Mouse (Mus musculus): ENCODE measurements around the gene Snx5. TPM values are rescaled to one million over a fixed set of nuclear protein-coding genes. Genes with fewer than 3 reads are reported as not detected.

Snx5 gene
- polyA plus RNA-seq, 1 experiment from 2014 or later, result 75.9 TPM

DNA sequence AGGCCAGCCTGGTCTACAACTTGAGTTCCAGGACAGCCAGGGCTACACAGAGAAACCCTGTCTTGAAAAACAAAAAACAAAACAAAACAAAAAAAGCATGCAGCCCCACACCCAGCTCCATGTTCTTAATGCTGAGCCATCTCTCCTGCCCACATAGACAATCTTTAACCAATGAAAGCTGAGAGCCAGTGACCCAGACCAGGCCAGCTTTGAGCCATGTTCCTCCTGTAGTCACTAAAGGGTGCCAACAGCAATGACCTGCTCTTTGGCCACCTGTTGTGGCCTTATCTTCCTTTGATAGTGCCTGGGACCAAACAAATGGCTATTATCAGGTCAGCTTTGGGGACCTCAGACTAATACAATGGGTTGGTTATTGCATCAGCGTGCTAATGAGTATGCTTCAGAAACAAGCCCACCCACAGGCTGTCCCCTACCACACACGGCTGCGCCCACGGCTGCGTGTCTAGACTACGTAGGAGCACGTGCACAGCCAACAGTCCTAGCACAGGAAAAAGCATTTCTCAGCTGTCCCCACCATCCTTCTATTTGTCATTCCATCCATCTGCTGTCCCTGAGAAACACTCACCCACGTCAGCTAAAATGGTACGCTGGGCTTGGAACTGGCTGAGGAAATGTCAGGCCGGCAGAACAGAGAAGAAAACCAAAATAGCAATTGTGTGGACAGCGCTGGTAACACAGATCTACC is 21.0 kb upstream of the Snx5 start:
- 81% methylated on average over 11 of the region's 11 CpGs for WGBS
- Histone ChIP-seq H3K4me2 (replicated peaks) (no peak overlapping the region), H3K27me3 (ENCODE audit: control insufficient read depth, insufficient read depth, low read length) (no peaks in the 10 kb centered on the region), H3K4me3 (replicated peaks; ENCODE audit: low read length) (no peak overlapping the region), H3K36me3 (replicated peaks; ENCODE audit: control insufficient read depth, insufficient read depth) (no peaks in the 10 kb centered on the region), H3K27ac (no peak overlapping the region), H3K9ac (no peak overlapping the region), H3K9me3 (ENCODE audit: control insufficient read depth, low read length) (no peaks in the 10 kb centered on the region), H3K4me1 (replicated peaks; ENCODE audit: control insufficient read depth, insufficient read depth, low read length) (no peaks in the 10 kb centered on the region)
- DNase-seq (ENCODE audit: low spot score), result no peak
- no peak for ATAC-seq (ENCODE audit: low FRiP score)

DNA sequence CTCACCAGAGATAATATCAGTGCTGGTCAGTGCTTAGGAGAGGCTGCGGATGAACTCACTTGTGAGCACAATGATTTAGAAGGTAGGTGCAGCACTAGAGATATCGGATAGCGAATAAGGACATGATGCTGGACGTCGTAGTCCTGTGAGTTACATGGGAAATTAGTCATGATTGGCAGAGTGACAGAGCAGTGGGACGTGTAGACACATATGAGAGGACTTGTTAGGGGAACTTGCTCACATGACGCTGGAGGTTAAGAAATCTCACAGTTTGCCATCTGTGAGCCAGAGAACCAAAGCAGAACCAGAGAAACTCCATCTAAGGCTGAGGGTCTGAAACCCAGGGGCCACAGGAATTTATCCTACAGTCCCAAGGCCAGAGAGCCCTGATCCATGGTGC is 19.6 kb upstream of the Snx5 start:
- no peaks in the 10 kb centered on the region for H3K27me3 ChIP-seq (ENCODE audit: control insufficient read depth, insufficient read depth, low read length)
- H3K4me2 ChIP-seq (replicated peaks), result no peak overlapping the region
- no peaks in the 10 kb centered on the region for H3K4me1 ChIP-seq (replicated peaks; ENCODE audit: control insufficient read depth, insufficient read depth, low read length)
- no peaks in the 10 kb centered on the region for H3K9me3 ChIP-seq (ENCODE audit: control insufficient read depth, low read length)
- DNase-seq (ENCODE audit: low spot score) (no peak), ATAC-seq (ENCODE audit: low FRiP score) (no peak)
- no peaks in the 10 kb centered on the region for H3K36me3 ChIP-seq (replicated peaks; ENCODE audit: control insufficient read depth, insufficient read depth)
- no peak overlapping the region for H3K27ac ChIP-seq
- H3K9ac ChIP-seq, result no peak overlapping the region
- H3K4me3 ChIP-seq (replicated peaks; ENCODE audit: low read length), result no peak overlapping the region
- 93% methylated on average over 7 of the region's 7 CpGs for WGBS

DNA sequence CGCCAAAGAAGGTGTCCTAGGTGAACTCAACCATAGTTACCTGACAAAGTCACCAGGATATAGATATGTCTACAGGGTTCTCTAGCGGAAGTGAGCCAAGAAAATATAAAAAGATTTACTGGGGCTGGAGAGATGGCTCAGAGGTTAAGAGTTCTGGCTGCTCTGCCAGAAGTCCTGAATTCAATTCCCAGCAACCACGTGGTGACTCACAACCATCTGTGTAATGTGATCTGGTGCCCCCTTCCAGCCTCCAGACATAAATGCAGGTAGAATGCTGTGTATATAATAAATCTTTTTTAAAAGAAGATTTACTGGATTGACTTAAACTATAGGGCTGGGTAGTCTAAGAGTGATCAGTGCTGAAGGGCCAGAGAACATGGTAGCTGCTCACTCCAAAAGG is 10.7 kb upstream of the Snx5 start:
- WGBS, result 69% methylated on average over 3 of the region's 3 CpGs
- no peaks in the 10 kb centered on the region for H3K27me3 ChIP-seq (ENCODE audit: control insufficient read depth, insufficient read depth, low read length)
- H3K4me1 ChIP-seq (replicated peaks; ENCODE audit: control insufficient read depth, insufficient read depth, low read length), result no peaks in the 10 kb centered on the region
- H3K27ac ChIP-seq, result no peak overlapping the region
- ATAC-seq (ENCODE audit: low FRiP score) (no peak), DNase-seq (ENCODE audit: low spot score) (no peak)
- H3K4me2 ChIP-seq (replicated peaks), result no peak overlapping the region
- no peak overlapping the region for H3K9ac ChIP-seq
- H3K9me3 ChIP-seq (ENCODE audit: control insufficient read depth, low read length), result no peaks in the 10 kb centered on the region
- H3K4me3 ChIP-seq (replicated peaks; ENCODE audit: low read length), result no peak overlapping the region
- H3K36me3 ChIP-seq (replicated peaks; ENCODE audit: control insufficient read depth, insufficient read depth), result peaks cover 18% of the 10 kb centered on the region; the same call in 1 of the 2 replicates

DNA sequence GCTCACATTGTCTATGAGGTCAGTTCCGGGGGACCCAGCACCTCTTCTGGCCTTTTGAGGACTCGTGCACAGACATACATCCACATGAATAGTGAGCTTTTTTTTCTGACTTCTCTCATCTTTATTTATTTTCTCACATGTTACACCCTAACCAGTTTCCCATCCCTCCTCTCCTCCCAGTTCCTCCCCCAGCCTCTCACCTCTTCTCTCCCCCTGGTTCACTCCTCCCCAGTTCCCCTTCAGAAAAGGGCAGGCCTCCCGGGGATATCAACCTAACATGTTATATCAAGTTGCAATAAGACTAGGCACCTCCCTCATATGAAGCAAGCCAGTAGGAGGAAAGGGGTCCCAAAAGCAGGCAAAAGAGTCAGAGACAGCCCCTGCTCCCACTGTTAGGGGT is 9.9 kb upstream of the Snx5 start:
- Histone ChIP-seq H3K4me2 (replicated peaks) (no peak overlapping the region), H3K9ac (no peak overlapping the region), H3K36me3 (replicated peaks; ENCODE audit: control insufficient read depth, insufficient read depth) (peaks cover 18% of the 10 kb centered on the region; the same call in 1 of the 2 replicates), H3K9me3 (ENCODE audit: control insufficient read depth, low read length) (no peaks in the 10 kb centered on the region), H3K27me3 (ENCODE audit: control insufficient read depth, insufficient read depth, low read length) (no peaks in the 10 kb centered on the region), H3K4me3 (replicated peaks; ENCODE audit: low read length) (no peak overlapping the region), H3K4me1 (replicated peaks; ENCODE audit: control insufficient read depth, insufficient read depth, low read length) (no peaks in the 10 kb centered on the region), H3K27ac (no peak overlapping the region)
- ATAC-seq (ENCODE audit: low FRiP score) (no peak), DNase-seq (ENCODE audit: low spot score) (no peak)
- 83% methylated on average over 3 of the region's 3 CpGs for WGBS

DNA sequence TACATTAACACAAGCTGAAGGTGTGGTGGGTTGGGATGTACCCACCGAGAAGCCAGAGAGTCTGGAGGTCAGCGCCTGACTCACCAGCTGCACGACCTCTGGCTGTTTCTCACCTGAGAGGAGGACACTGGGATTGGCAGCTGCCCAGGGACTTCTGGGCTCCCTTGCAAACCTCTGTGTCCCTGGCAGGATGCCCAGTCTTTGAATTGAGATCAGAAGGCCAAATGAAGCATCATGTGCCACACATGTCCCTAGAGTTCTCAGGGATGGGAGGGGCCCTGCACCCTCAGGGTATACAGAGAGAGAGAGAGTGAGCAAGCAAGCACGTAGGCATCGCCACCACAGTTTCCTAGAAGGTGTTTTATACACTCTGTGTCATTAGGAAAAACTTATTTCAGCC is 9.0 kb upstream of the Snx5 start:
- H3K36me3 ChIP-seq (replicated peaks; ENCODE audit: control insufficient read depth, insufficient read depth), result peaks cover 18% of the 10 kb centered on the region; the same call in 1 of the 2 replicates
- 68% methylated on average over 5 of the region's 5 CpGs for WGBS
- H3K4me2 ChIP-seq (replicated peaks), result no peak overlapping the region
- ATAC-seq (ENCODE audit: low FRiP score) (no peak; the same call in 1 of the 2 replicates), DNase-seq (ENCODE audit: low spot score) (no peak)
- no peak overlapping the region for H3K9ac ChIP-seq
- H3K27ac ChIP-seq, result no peak overlapping the region
- no peaks in the 10 kb centered on the region for H3K4me1 ChIP-seq (replicated peaks; ENCODE audit: control insufficient read depth, insufficient read depth, low read length)
- no peaks in the 10 kb centered on the region for H3K27me3 ChIP-seq (ENCODE audit: control insufficient read depth, insufficient read depth, low read length)
- no peak overlapping the region for H3K4me3 ChIP-seq (replicated peaks; ENCODE audit: low read length)
- H3K9me3 ChIP-seq (ENCODE audit: control insufficient read depth, low read length), result no peaks in the 10 kb centered on the region

DNA sequence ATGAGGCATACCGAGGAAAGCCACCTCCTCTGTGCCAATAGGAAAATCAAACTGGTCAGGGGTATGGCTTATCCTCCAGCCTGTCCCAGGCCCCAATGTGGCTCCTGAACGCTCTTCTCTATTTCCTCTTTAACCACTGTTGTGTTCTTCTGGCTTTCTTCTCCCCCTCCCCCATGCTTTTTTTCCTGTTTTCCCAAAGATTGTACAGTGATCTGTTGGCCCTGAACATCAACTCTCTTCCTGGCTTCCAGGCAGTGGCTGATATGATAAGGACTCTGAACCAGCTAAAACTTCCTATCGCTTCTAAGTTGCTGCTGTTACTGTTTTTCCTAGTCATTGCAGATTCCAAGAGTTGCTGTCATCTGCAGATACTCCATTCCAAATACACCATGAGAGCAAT is 6.2 kb upstream of the Snx5 start:
- Histone ChIP-seq H3K4me1 (replicated peaks; ENCODE audit: control insufficient read depth, insufficient read depth, low read length) (no peaks in the 10 kb centered on the region), H3K27me3 (ENCODE audit: control insufficient read depth, insufficient read depth, low read length) (no peaks in the 10 kb centered on the region), H3K36me3 (replicated peaks; ENCODE audit: control insufficient read depth, insufficient read depth) (peaks cover 18% of the 10 kb centered on the region; the same call in 1 of the 2 replicates), H3K27ac (no peak overlapping the region), H3K9ac (no peak overlapping the region), H3K4me3 (replicated peaks; ENCODE audit: low read length) (no peak overlapping the region), H3K9me3 (ENCODE audit: control insufficient read depth, low read length) (no peaks in the 10 kb centered on the region), H3K4me2 (replicated peaks) (no peak overlapping the region)
- ATAC-seq (ENCODE audit: low FRiP score) (no peak), DNase-seq (ENCODE audit: low spot score) (no peak)
- WGBS, result 91% methylated on average over 3 of the region's 3 CpGs

DNA sequence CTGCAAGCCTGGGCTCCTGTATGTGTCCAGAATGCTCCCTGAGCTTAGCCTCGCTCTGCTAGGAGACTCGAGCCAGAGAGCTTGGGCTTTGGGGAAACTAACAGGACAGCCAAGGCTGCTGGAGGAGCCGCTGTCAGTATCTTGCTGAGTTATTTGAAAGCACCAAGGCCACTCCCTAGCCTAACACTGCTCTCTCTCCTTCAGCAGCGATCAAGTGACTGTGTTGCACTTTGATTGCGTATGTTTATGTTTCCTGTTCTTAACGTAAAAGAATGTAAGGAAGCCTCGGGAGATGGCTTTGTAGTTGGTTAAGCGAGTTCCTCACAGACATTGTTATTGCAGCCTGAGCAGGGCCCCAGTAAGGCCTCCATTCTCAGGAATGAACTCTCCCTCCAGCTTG is 4.0 kb upstream of the Snx5 start:
- no peak overlapping the region for H3K4me2 ChIP-seq (replicated peaks)
- ATAC-seq (ENCODE audit: low FRiP score), result no peak
- peaks cover under 1% of the 10 kb centered on the region for H3K4me1 ChIP-seq (replicated peaks; ENCODE audit: control insufficient read depth, insufficient read depth, low read length)
- H3K9ac ChIP-seq, result no peak overlapping the region
- H3K4me3 ChIP-seq (replicated peaks; ENCODE audit: low read length), result no peak overlapping the region
- WGBS, result 75% methylated on average over 8 of the region's 8 CpGs
- peaks cover 15% of the 10 kb centered on the region; the same call in 1 of the 2 replicates for H3K36me3 ChIP-seq (replicated peaks; ENCODE audit: control insufficient read depth, insufficient read depth)
- H3K27me3 ChIP-seq (ENCODE audit: control insufficient read depth, insufficient read depth, low read length), result no peaks in the 10 kb centered on the region
- DNase-seq (ENCODE audit: low spot score), result no peak
- no peak overlapping the region for H3K27ac ChIP-seq
- H3K9me3 ChIP-seq (ENCODE audit: control insufficient read depth, low read length), result no peaks in the 10 kb centered on the region

DNA sequence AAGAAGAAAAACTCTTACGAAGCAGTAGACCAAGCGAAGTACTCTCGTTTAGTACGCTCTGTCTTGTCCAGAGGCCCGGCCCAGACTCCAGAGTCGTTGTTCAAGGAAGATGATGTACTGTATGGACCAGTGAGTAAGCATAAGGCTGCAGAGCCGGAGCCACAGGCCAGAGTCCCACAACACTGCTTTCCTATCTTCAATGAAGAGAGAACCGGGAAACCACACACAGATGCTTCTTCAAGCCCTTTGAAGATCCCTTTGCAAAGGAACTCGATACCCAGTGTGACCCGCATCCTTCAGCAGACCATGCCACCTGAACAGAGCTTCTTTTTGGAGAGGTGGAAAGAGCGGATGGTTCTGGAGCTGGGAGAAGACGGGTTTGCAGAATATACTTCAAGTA is 1.4 kb upstream of the Snx5 start:
- peaks cover 25% of the 10 kb centered on the region for H3K4me1 ChIP-seq (replicated peaks; ENCODE audit: control insufficient read depth, insufficient read depth, low read length)
- H3K9me3 ChIP-seq (ENCODE audit: control insufficient read depth, low read length), result no peaks in the 10 kb centered on the region
- WGBS, result 94% methylated on average over 12 of the region's 12 CpGs
- no peak overlapping the region for H3K4me3 ChIP-seq (replicated peaks; ENCODE audit: low read length)
- H3K27ac ChIP-seq, result no peak overlapping the region
- H3K36me3 ChIP-seq (replicated peaks; ENCODE audit: control insufficient read depth, insufficient read depth), result peaks cover 4% of the 10 kb centered on the region; the same call in 1 of the 2 replicates
- ATAC-seq (ENCODE audit: low FRiP score), result no peak
- H3K9ac ChIP-seq, result no peak overlapping the region
- H3K27me3 ChIP-seq (ENCODE audit: control insufficient read depth, insufficient read depth, low read length), result no peaks in the 10 kb centered on the region
- H3K4me2 ChIP-seq (replicated peaks), result no peak overlapping the region
- no peak for DNase-seq (ENCODE audit: low spot score)

DNA sequence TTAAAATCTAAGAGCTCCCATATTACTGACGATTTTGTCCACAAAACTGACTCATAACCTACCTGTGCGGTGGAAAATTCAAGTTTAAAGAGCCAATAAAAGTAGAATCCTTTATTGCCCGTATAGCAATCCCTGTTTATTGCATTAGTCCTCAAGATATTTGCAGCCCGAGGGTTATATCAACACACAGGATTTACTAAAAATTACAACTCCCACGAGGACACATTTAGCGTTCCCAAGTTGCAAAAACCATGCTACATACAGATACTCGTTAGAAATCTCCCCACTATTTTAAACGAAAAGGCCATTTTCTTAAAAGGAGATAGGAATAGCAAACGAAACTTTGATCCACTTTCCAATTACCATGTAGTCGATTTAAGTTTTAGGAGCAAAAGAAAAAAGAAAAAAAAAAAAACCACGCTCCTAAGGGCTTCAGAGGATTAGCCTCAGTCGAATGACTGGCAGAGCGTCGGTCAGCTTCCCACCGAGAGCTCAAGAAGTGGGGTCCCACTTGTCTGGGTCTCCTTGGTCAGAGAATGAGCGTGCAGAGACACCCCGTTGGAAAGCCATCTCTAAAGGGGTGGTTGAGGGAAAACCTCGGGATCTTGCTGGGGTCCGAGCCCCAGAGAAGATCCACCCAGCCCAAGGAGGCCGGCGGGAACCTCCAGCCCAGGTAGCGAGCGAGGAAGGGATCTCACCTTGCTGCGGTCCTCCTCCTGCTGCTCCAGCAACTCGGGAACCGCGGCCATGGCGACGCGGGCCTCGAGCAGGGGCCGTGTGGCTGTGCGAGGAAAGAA is 829 bp downstream of the Snx5 start:
- no peaks in the 10 kb centered on the region for H3K9me3 ChIP-seq (ENCODE audit: control insufficient read depth, low read length)
- DNase-seq (ENCODE audit: low spot score), result no peak
- peaks cover 31% of the 10 kb centered on the region for H3K4me1 ChIP-seq (replicated peaks; ENCODE audit: control insufficient read depth, insufficient read depth, low read length)
- under 1% methylated on average over 24 of the region's 33 CpGs for WGBS
- peak overlapping the region; percentile 95 for H3K4me2 ChIP-seq (replicated peaks)
- H3K36me3 ChIP-seq (replicated peaks; ENCODE audit: control insufficient read depth, insufficient read depth), result no peaks in the 10 kb centered on the region; the same call in 1 of the 2 replicates
- peak overlapping the region; percentile 99 for H3K4me3 ChIP-seq (replicated peaks; ENCODE audit: low read length)
- ATAC-seq (ENCODE audit: low FRiP score), result peak; percentile 25
- no peaks in the 10 kb centered on the region for H3K27me3 ChIP-seq (ENCODE audit: control insufficient read depth, insufficient read depth, low read length)
- peak overlapping the region; percentile 96 for H3K9ac ChIP-seq
- peak overlapping the region; percentile 95 for H3K27ac ChIP-seq

All from hindbrain, embryonic 14.5 days (tissue).